Mouse (Mus musculus) CH12.LX (cell line): ENCODE results near the gene Stx12. TPM values are rescaled to one million over a fixed set of nuclear protein-coding genes. Genes with fewer than 3 reads are reported as not detected.

Experiments
- DNase-seq: peaks from one replicate; pipeline ENCODE4 v3.0.0-alpha.2; 2013; ENCODE audit errors: extremely low read depth
- H3K27ac ChIP-seq: 2 replicates; pipeline ENCODE4 v1.5.1; 2012; ENCODE audit warnings: low read depth, mild to moderate bottlenecking, control low read depth, moderate library complexity; ENCODE audit not compliant: insufficient read depth
- H3K27me3 ChIP-seq: replicated peaks from 2 replicates; pipeline ENCODE3; 2012; ENCODE audit warnings: inconsistent platforms
- H3K36me3 ChIP-seq, 2 experiments: replicated peaks in 1 of 2; 2 replicates each; pipeline versions ENCODE3 to v1.6.1; 2012; ENCODE audit warnings: inconsistent platforms in 1 of 2, low read length in 1 of 2, mild to moderate bottlenecking in 1 of 2, mixed read lengths in 1 of 2, moderate library complexity in 1 of 2; ENCODE audit not compliant: control insufficient read depth in 1 of 2, insufficient read depth in 1 of 2
- H3K4me1 ChIP-seq, 2 experiments: 2 replicates each; pipeline ENCODE4 v1.6.1; 2012; ENCODE audit warnings: inconsistent platforms in 1 of 2, moderate library complexity in 1 of 2; ENCODE audit not compliant: insufficient read depth in 2 of 2, control insufficient read depth in 1 of 2
- H3K4me2 ChIP-seq: 2 replicates; pipeline ENCODE4 v1.6.1; 2012; ENCODE audit warnings: low read depth, mild to moderate bottlenecking, control low read depth; ENCODE audit not compliant: poor library complexity, insufficient read depth, severe bottlenecking
- H3K4me3 ChIP-seq, 3 experiments: fragments of 150-350 bp in 1 of 3; sonication (generic) in 1 of 3; replicated peaks in 1 of 3; 2 replicates each; pipeline versions ENCODE3 to v1.5.1; 2011 to 2012; ENCODE audit warnings: low read depth in 2 of 3, low read length in 2 of 3, mild to moderate bottlenecking in 2 of 3, moderate library complexity in 2 of 3, control low read depth in 1 of 3, improper control_type of control experiment in 1 of 3, inconsistent platforms in 1 of 3, mixed read lengths in 1 of 3; ENCODE audit not compliant: poor library complexity in 1 of 3
- H3K79me2 ChIP-seq: replicated peaks from 2 replicates; pipeline ENCODE4 v1.6.1; 2012; ENCODE audit warnings: mild to moderate bottlenecking, moderate library complexity; ENCODE audit not compliant: control insufficient read depth, poor library complexity, insufficient read depth, severe bottlenecking; ENCODE audit errors: extremely low read depth
- H3K9ac ChIP-seq: 2 replicates; pipeline ENCODE4 v1.6.1; 2012; ENCODE audit warnings: low read depth, mild to moderate bottlenecking, control low read depth, moderate library complexity; ENCODE audit not compliant: insufficient read depth
- H3K9me3 ChIP-seq: replicated peaks from 2 replicates; pipeline ENCODE3; 2012; ENCODE audit warnings: low read length, inconsistent platforms, mixed read lengths
- BHLHE40 ChIP-seq: IDR thresholded peaks from 2 replicates; pipeline ENCODE4 v1.6.1; 2011; ENCODE audit warnings: mild to moderate bottlenecking, low read depth, low read length, improper control_type of control experiment
- CHD2 ChIP-seq: IDR thresholded peaks from 2 replicates; pipeline ENCODE4 v1.6.1; 2011; ENCODE audit warnings: low read length, improper control_type of control experiment
- CTCF ChIP-seq, 2 experiments: IDR thresholded peaks in 1 of 2; conservative IDR thresholded peaks in 1 of 2; 2 replicates each; pipeline ENCODE4 v1.5.1; 2011 to 2012; ENCODE audit warnings: low read depth in 2 of 2, low read length in 2 of 2, improper control_type of control experiment in 1 of 2, inconsistent platforms in 1 of 2, mild to moderate bottlenecking in 1 of 2, moderate library complexity in 1 of 2
- EP300 ChIP-seq: IDR thresholded peaks from 2 replicates; pipeline ENCODE4 v1.6.1; 2011; ENCODE audit warnings: low read length, improper control_type of control experiment
- IRF4 ChIP-seq: IDR thresholded peaks from 2 replicates; pipeline ENCODE4 v1.6.1; 2014; ENCODE audit warnings: low read depth, mild to moderate bottlenecking, inconsistent platforms, low read length, improper control_type of control experiment
- KAT2A ChIP-seq: IDR thresholded peaks from 2 replicates; pipeline ENCODE4 v1.6.1; 2012; ENCODE audit warnings: low read length, improper control_type of control experiment, inconsistent platforms; ENCODE audit not compliant: insufficient replicate concordance
- MAFK ChIP-seq: IDR thresholded peaks from 2 replicates; pipeline ENCODE4 v1.6.1; 2011; ENCODE audit warnings: low read length, improper control_type of control experiment; ENCODE audit not compliant: insufficient replicate concordance
- MAX ChIP-seq: IDR thresholded peaks from 2 replicates; pipeline ENCODE4 v1.6.1; 2011; ENCODE audit warnings: low read length, improper control_type of control experiment
- MEF2A ChIP-seq: IDR thresholded peaks from 2 replicates; pipeline ENCODE4 v1.6.1; 2014; ENCODE audit warnings: low read depth, mild to moderate bottlenecking, inconsistent platforms, low read length, improper control_type of control experiment, borderline replicate concordance
- MXI1 ChIP-seq: IDR thresholded peaks from 2 replicates; pipeline ENCODE4 v1.6.1; 2011; ENCODE audit warnings: mild to moderate bottlenecking, low read depth, low read length, improper control_type of control experiment
- MYC ChIP-seq: IDR thresholded peaks from 2 replicates; pipeline ENCODE4 v1.6.1; 2011; ENCODE audit warnings: low read depth, mild to moderate bottlenecking, improper control_type of control experiment, low read length
- NELFE ChIP-seq: IDR thresholded peaks from 2 replicates; pipeline ENCODE4 v1.6.1; 2011; ENCODE audit warnings: low read depth, low read length, improper control_type of control experiment
- NRF1 ChIP-seq: IDR thresholded peaks from 2 replicates; pipeline ENCODE4 v1.6.1; 2014; ENCODE audit warnings: low read depth, mild to moderate bottlenecking, inconsistent platforms, low read length, improper control_type of control experiment, moderate library complexity
- POLR2A ChIP-seq: IDR thresholded peaks from 2 replicates; pipeline ENCODE4 v1.6.1; 2011; ENCODE audit warnings: low read depth, mild to moderate bottlenecking, improper control_type of control experiment, low read length
- POLR2AphosphoS2 ChIP-seq: IDR thresholded peaks from 2 replicates; pipeline ENCODE4 v1.6.1; 2011; ENCODE audit warnings: low read depth, low read length, improper control_type of control experiment
- SIN3A ChIP-seq: IDR thresholded peaks from 2 replicates; pipeline ENCODE4 v1.6.1; 2012; ENCODE audit warnings: low read length, improper control_type of control experiment, inconsistent platforms
- SMC3 ChIP-seq: IDR thresholded peaks from 2 replicates; pipeline ENCODE4 v1.6.1; 2011; ENCODE audit warnings: low read depth, low read length, improper control_type of control experiment
- TBP ChIP-seq: conservative IDR thresholded peaks from 2 replicates; pipeline ENCODE4 v1.6.1; 2011; ENCODE audit warnings: low read depth, low read length, improper control_type of control experiment
- TCF12 ChIP-seq: IDR thresholded peaks from 2 replicates; pipeline ENCODE4 v1.6.1; 2014; ENCODE audit warnings: low read depth, mild to moderate bottlenecking, inconsistent platforms, low read length, improper control_type of control experiment
- USF1 ChIP-seq: IDR thresholded peaks from 2 replicates; pipeline ENCODE4 v1.6.1; 2014; ENCODE audit warnings: low read depth, mild to moderate bottlenecking, inconsistent platforms, low read length, improper control_type of control experiment
- ZC3H11A ChIP-seq: IDR thresholded peaks from 2 replicates; pipeline ENCODE4 v1.6.1; 2012; ENCODE audit warnings: low read depth, mild to moderate bottlenecking, inconsistent platforms, low read length, improper control_type of control experiment
- ZKSCAN1 ChIP-seq: IDR thresholded peaks from 2 replicates; pipeline ENCODE4 v1.6.1; 2012; ENCODE audit warnings: low read depth, inconsistent platforms, low read length, improper control_type of control experiment, borderline replicate concordance
- ZMIZ1 ChIP-seq: IDR thresholded peaks from 2 replicates; pipeline ENCODE4 v1.6.1; 2012; ENCODE audit warnings: low read depth, mild to moderate bottlenecking, inconsistent platforms, low read length, improper control_type of control experiment
- ZNF384 ChIP-seq: IDR thresholded peaks from 2 replicates; pipeline ENCODE4 v1.6.1; 2012; ENCODE audit warnings: low read depth, low read length, improper control_type of control experiment, inconsistent platforms
- dilution Hi-C: fragments of 300-500 bp; cut with MboI; formaldehyde crosslinking; loops from 2 replicates; pipeline ENCODE4 v1.14.3; 2020; ENCODE audit warnings: low sequenced_read_pairs; ENCODE audit not compliant: extremely low pct_unique_long_range_greater_than_20kb, extremely low pct_ligation_motif_present
- in situ Hi-C: fragments of 300-500 bp; cut with MboI; formaldehyde crosslinking; loops from 3 replicates; pipeline ENCODE4 v1.14.3; 2019; ENCODE audit warnings: low sequenced_read_pairs, low pct_ligation_motif_present, low pct_unique_long_range_greater_than_20kb, mixed read lengths
- polyA plus RNA-seq: library from polyadenylated mRNA; unstranded; fragments of >175 nt; gene quantifications from 2 replicates; pipeline ENCODE4 v1.2.1, GENCODE M21; 2012; ENCODE audit warnings: low read depth; ENCODE audit not compliant: insufficient read length
- total RNA-seq, 2 experiments: library from RNA; depleted of rRNA; stranded (reverse); fragments of 300-350 nt in 1 of 2; fragments of >200 nt in 1 of 2; gene quantifications; 2 replicates each; pipeline ENCODE4 v1.2.3; 2012 to 2014

The Stx12 gene
- total and polyA plus RNA-seq, 3 experiments = 14.5 to 17.3 (median 15.7) TPM

DNA sequence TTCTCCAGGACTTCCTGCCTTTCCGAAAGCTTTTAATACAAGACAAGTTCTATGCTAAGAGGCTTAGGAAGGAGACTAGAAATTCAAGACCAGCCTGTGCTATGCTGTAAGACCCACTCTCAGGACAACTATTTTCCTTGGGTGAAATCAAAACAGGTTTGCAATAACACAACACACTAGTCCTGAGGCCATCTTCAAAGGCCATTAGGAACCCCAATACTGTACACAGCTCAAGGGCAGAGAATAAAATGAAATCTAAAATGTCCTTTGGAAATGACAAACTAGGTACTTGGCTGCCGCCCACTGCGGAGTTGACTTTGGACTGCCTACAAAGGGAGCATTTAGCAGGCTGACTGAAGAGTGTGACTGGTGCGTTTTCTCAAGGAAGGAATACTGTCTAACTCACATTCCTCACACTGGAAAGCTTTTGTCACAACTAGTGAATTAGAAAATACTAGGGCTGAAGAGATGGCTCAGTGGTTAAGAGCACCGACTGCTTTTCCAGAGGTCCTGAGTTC lies 21.6 kb upstream of the Stx12 start:
- Histone ChIP-seq H3K4me3 (no peak overlapping the region), H3K9ac (no peak overlapping the region), H3K4me2 (no peak overlapping the region), H3K36me3 (peaks cover 26 to 61% of the 10 kb centered on the region in 2 experiments), H3K4me1 (no peaks in the 10 kb centered on the region), H3K79me2 (no peaks in the 10 kb centered on the region), H3K27ac (no peak overlapping the region), H3K27me3 (no peaks in the 10 kb centered on the region), H3K9me3 (no peaks in the 10 kb centered on the region)
- in situ Hi-C loops = no loop called here
- dilution Hi-C loops = no loop called here
- TF ChIP-seq BHLHE40 (no peak), ZC3H11A (no peak), SIN3A (no peak), MAX (no peak), MAFK (no peak), TCF12 (no peak), CHD2 (no peak), NELFE (no peak), ZNF384 (no peak), EP300 (no peak), ZMIZ1 (no peak), POLR2AphosphoS2 (no peak), MXI1 (no peak), NRF1 (no peak), CTCF (conservative IDR thresholded peaks at IDR 0.05 in 1 of 2, IDR thresholded peaks at IDR 0.05 in 1 of 2; ENCODE audit: low read depth in 2 of 2, low read length in 2 of 2) (no peak), ZKSCAN1 (no peak), TBP (no peak), MEF2A (no peak), KAT2A (no peak)
- DNase-seq = no peak

DNA sequence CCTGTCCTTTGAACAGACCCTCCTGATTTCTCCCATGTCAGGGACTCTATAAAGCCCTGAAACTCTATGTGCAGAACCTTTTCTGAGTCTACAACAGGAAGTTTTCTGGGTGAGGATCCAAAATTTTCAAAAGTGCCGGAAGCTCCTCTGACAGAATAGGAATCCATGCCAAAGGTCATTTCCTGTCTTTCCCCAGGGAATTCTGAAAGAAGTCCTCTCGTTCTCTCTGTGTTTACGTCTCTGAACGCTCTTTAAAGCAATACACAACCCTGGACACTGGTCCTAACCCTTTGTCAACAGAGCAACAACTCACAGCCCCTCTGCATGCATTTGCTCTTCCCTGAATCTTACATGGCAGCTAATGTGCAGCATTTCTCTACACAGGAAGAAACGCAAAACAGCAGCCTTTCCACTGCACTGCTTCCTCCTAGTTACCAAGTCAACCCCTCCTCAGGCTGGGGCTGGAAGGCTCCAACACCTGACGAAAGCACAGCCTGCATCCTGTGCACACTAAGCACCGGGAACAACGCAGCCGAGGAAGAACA lies 20.5 kb upstream of the Stx12 start:
- no peak overlapping the region for H3K27ac ChIP-seq
- TF ChIP-seq NRF1 (no peak), SMC3 (no peak), NELFE (no peak), MXI1 (no peak), CHD2 (no peak), KAT2A (no peak), POLR2A (no peak), MEF2A (no peak), ZMIZ1 (no peak), MAX (no peak), USF1 (no peak), IRF4 (no peak), MYC (no peak)
- H3K4me3 ChIP-seq = no peak overlapping the region
- H3K9ac ChIP-seq = no peak overlapping the region
- no peak for DNase-seq
- no peaks in the 10 kb centered on the region for H3K9me3 ChIP-seq
- in situ Hi-C loops (no loop called here), dilution Hi-C loops (no loop called here)
- H3K36me3 ChIP-seq = peaks cover 22 to 53% of the 10 kb centered on the region in 2 experiments
- no peaks in the 10 kb centered on the region for H3K4me1 ChIP-seq
- H3K4me2 ChIP-seq = no peak overlapping the region
- no peaks in the 10 kb centered on the region for H3K79me2 ChIP-seq
- H3K27me3 ChIP-seq = no peaks in the 10 kb centered on the region
